Mouse (Mus musculus): ENCODE data around the gene Efcab11. TPM values are rescaled to one million over a fixed set of nuclear protein-coding genes. Genes with fewer than 3 reads are reported as not detected.

Efcab11 gene
- polyA plus RNA-seq (2012) = 0.94 and 1.8 TPM in 2 replicates

GRCm38 (mm10) chr12:99884269-99885261, at the start of gene Efcab11, which contains the start of gene Tdp1:
Efcab11 (minus strand) TSS chr12:99884439.
Tdp1 (plus strand) TSS chr12:99884517.
- no peak for TF ChIP-seq GATA1 (IDR thresholded peaks at IDR 0.05; ENCODE audit: low read length)
- no peak for TF ChIP-seq TAL1 (IDR thresholded peaks at IDR 0.05; ENCODE audit: low read length)
- Histone ChIP-seq H3K4me3 (replicated peaks) (peak within 1 kb of the TSS; percentile 72), H3K36me3 (ENCODE audit: control insufficient read depth) (peaks cover 12% of the 10 kb centered on the region), H3K4me1 (ENCODE audit: control insufficient read depth) (peaks cover 39% of the 10 kb centered on the region), H3K9me3 (ENCODE audit: control insufficient read depth, low read length) (no peaks in the 10 kb centered on the region), H3K27me3 (ENCODE audit: control insufficient read depth) (no peaks in the 10 kb centered on the region)

GRCm38 (mm10) chr12:99933630-99934029, 49.4 kb upstream of the Efcab11 start:
- Histone ChIP-seq H3K4me1 (ENCODE audit: control insufficient read depth) (peaks cover 2% of the 10 kb centered on the region; the same call in 1 of the 2 replicates), H3K9me3 (ENCODE audit: control insufficient read depth, low read length) (no peaks in the 10 kb centered on the region), H3K27me3 (ENCODE audit: control insufficient read depth) (no peaks in the 10 kb centered on the region), H3K36me3 (ENCODE audit: control insufficient read depth) (peaks cover 42% of the 10 kb centered on the region), H3K4me3 (replicated peaks) (no peak overlapping the region)
- no peak for TF ChIP-seq TAL1 (IDR thresholded peaks at IDR 0.05; ENCODE audit: low read length)
- TF ChIP-seq GATA1 (IDR thresholded peaks at IDR 0.05; ENCODE audit: low read length) = no peak

GRCm38 (mm10) chr12:99932245-99932644, 48.0 kb upstream of the Efcab11 start:
- H3K4me1 ChIP-seq (ENCODE audit: control insufficient read depth) = peaks cover 2% of the 10 kb centered on the region; the same call in 1 of the 2 replicates
- peaks cover 46% of the 10 kb centered on the region for H3K36me3 ChIP-seq (ENCODE audit: control insufficient read depth)
- no peak overlapping the region for H3K4me3 ChIP-seq (replicated peaks)
- TF ChIP-seq GATA1 (IDR thresholded peaks at IDR 0.05; ENCODE audit: low read length) = no peak
- no peak for TF ChIP-seq TAL1 (IDR thresholded peaks at IDR 0.05; ENCODE audit: low read length)
- no peaks in the 10 kb centered on the region for H3K9me3 ChIP-seq (ENCODE audit: control insufficient read depth, low read length)
- H3K27me3 ChIP-seq (ENCODE audit: control insufficient read depth) = no peaks in the 10 kb centered on the region

- TF ChIP-seq TAL1 (IDR thresholded peaks at IDR 0.05; ENCODE audit: low read length) (no peak), GATA1 (IDR thresholded peaks at IDR 0.05; ENCODE audit: low read length) (no peak)
- Histone ChIP-seq H3K9me3 (ENCODE audit: control insufficient read depth, low read length) (no peaks in the 10 kb centered on the region), H3K4me3 (replicated peaks) (no peak overlapping the region), H3K27me3 (ENCODE audit: control insufficient read depth) (no peaks in the 10 kb centered on the region), H3K36me3 (ENCODE audit: control insufficient read depth) (peaks cover 39% of the 10 kb centered on the region), H3K4me1 (ENCODE audit: control insufficient read depth) (no peaks in the 10 kb centered on the region)
Measured at GRCm38 (mm10) chr12:99929160-99929559, 44.9 kb upstream of the Efcab11 start.

GRCm38 (mm10) chr12:99928311-99928710, 44.1 kb upstream of the Efcab11 start:
- Histone ChIP-seq H3K36me3 (ENCODE audit: control insufficient read depth) (peaks cover 39% of the 10 kb centered on the region), H3K27me3 (ENCODE audit: control insufficient read depth) (no peaks in the 10 kb centered on the region), H3K9me3 (ENCODE audit: control insufficient read depth, low read length) (no peaks in the 10 kb centered on the region), H3K4me1 (ENCODE audit: control insufficient read depth) (no peaks in the 10 kb centered on the region), H3K4me3 (replicated peaks) (no peak overlapping the region)
- no peak for TF ChIP-seq GATA1 (IDR thresholded peaks at IDR 0.05; ENCODE audit: low read length)
- TF ChIP-seq TAL1 (IDR thresholded peaks at IDR 0.05; ENCODE audit: low read length) = no peak

- no peaks in the 10 kb centered on the region for H3K9me3 ChIP-seq (ENCODE audit: control insufficient read depth, low read length)
- peaks cover 40% of the 10 kb centered on the region for H3K36me3 ChIP-seq (ENCODE audit: control insufficient read depth)
- H3K4me3 ChIP-seq (replicated peaks) = no peak overlapping the region
- TF ChIP-seq GATA1 (IDR thresholded peaks at IDR 0.05; ENCODE audit: low read length) (no peak), TAL1 (IDR thresholded peaks at IDR 0.05; ENCODE audit: low read length) (no peak)
- H3K4me1 ChIP-seq (ENCODE audit: control insufficient read depth) = no peaks in the 10 kb centered on the region
- no peaks in the 10 kb centered on the region for H3K27me3 ChIP-seq (ENCODE audit: control insufficient read depth)
Measured at GRCm38 (mm10) chr12:99923703-99924102, 39.5 kb upstream of the Efcab11 start.

GRCm38 (mm10) chr12:99923131-99923606, 38.9 kb upstream of the Efcab11 start:
- Histone ChIP-seq H3K36me3 (ENCODE audit: control insufficient read depth) (peaks cover 43% of the 10 kb centered on the region), H3K4me1 (ENCODE audit: control insufficient read depth) (no peaks in the 10 kb centered on the region), H3K4me3 (replicated peaks) (no peak overlapping the region), H3K9me3 (ENCODE audit: control insufficient read depth, low read length) (no peaks in the 10 kb centered on the region), H3K27me3 (ENCODE audit: control insufficient read depth) (no peaks in the 10 kb centered on the region)
- TF ChIP-seq TAL1 (IDR thresholded peaks at IDR 0.05; ENCODE audit: low read length) (no peak), GATA1 (IDR thresholded peaks at IDR 0.05; ENCODE audit: low read length) (no peak)

GRCm38 (mm10) chr12:99921045-99921444, 36.8 kb upstream of the Efcab11 start:
- no peak overlapping the region for H3K4me3 ChIP-seq (replicated peaks)
- no peaks in the 10 kb centered on the region for H3K9me3 ChIP-seq (ENCODE audit: control insufficient read depth, low read length)
- H3K4me1 ChIP-seq (ENCODE audit: control insufficient read depth) = no peaks in the 10 kb centered on the region
- no peak for TF ChIP-seq TAL1 (IDR thresholded peaks at IDR 0.05; ENCODE audit: low read length)
- H3K27me3 ChIP-seq (ENCODE audit: control insufficient read depth) = no peaks in the 10 kb centered on the region
- H3K36me3 ChIP-seq (ENCODE audit: control insufficient read depth) = peaks cover 41% of the 10 kb centered on the region

GRCm38 (mm10) chr12:99919636-99920035, 35.4 kb upstream of the Efcab11 start:
- peaks cover 46% of the 10 kb centered on the region for H3K36me3 ChIP-seq (ENCODE audit: control insufficient read depth)

More at GRCm38 (mm10) chr12:99919636-99920035, 35.4 kb upstream of the Efcab11 start:
- Histone ChIP-seq H3K4me3 (replicated peaks) (no peak overlapping the region), H3K4me1 (ENCODE audit: control insufficient read depth) (no peaks in the 10 kb centered on the region), H3K9me3 (ENCODE audit: control insufficient read depth, low read length) (no peaks in the 10 kb centered on the region), H3K27me3 (ENCODE audit: control insufficient read depth) (no peaks in the 10 kb centered on the region)
- no peak for TF ChIP-seq TAL1 (IDR thresholded peaks at IDR 0.05; ENCODE audit: low read length)
- no peak for TF ChIP-seq GATA1 (IDR thresholded peaks at IDR 0.05; ENCODE audit: low read length)

Measured in erythroblast, embryonic 14.5 days (primary cell).